Mouse (Mus musculus) heart, embryonic 15.5 days (tissue): ENCODE results near the gene Zfp449. TPM values are rescaled to one million over a fixed set of nuclear protein-coding genes. Genes with fewer than 3 reads are reported as not detected.

Source experiments
- ATAC-seq: fragments of 200-750 bp; cut with Nextera tagmentation; replicated peaks from 2 replicates; pipeline ENCODE4 v1.8.0; 2017; ENCODE audit warnings: low read depth, moderate TSS enrichment; ENCODE audit not compliant: insufficient number of reproducible peaks, insufficient read depth, low FRiP score
- H3K27ac ChIP-seq: fragments of 300-500 bp; sonication (generic); 2 replicates; pipeline ENCODE4 v1.5.1; 2015; ENCODE audit warnings: mild to moderate bottlenecking, inconsistent platforms
- H3K27me3 ChIP-seq: fragments of 300-500 bp; sonication (generic); 2 replicates; pipeline ENCODE4 v1.6.1; 2015; ENCODE audit warnings: inconsistent platforms
- H3K36me3 ChIP-seq: fragments of 300-500 bp; sonication (generic); 2 replicates; pipeline ENCODE4 v1.6.1; 2015; ENCODE audit warnings: mild to moderate bottlenecking, inconsistent platforms
- H3K4me1 ChIP-seq: fragments of 300-500 bp; sonication (generic); replicated peaks from 2 replicates; pipeline ENCODE4 v1.6.1; 2015; ENCODE audit warnings: inconsistent platforms
- H3K4me2 ChIP-seq: fragments of 300-500 bp; sonication (generic); 2 replicates; pipeline ENCODE4 v1.6.1; 2015; ENCODE audit warnings: inconsistent platforms, mild to moderate bottlenecking, moderate library complexity
- H3K4me3 ChIP-seq: fragments of 300-500 bp; sonication (generic); 2 replicates; pipeline ENCODE4 v1.5.1; 2015; ENCODE audit warnings: mild to moderate bottlenecking, inconsistent platforms
- H3K9ac ChIP-seq: fragments of 300-500 bp; sonication (generic); 2 replicates; pipeline ENCODE4 v1.6.1; 2015; ENCODE audit warnings: mild to moderate bottlenecking, inconsistent platforms
- H3K9me3 ChIP-seq: fragments of 300-500 bp; sonication (generic); replicated peaks from 2 replicates; pipeline ENCODE4 v1.6.1; 2016; ENCODE audit warnings: inconsistent platforms
- WGBS: fragments of 180-500 bp; shearing (Covaris S2); methylation state at CpG from one replicate; pipeline ENCODE4 v1.1.7; 2015; ENCODE audit warnings: mixed read lengths; 5-methylcytosine and 5-hydroxymethylcytosine counted together
- polyA plus RNA-seq: library from polyadenylated mRNA; unstranded; fragments of >200 nt; fragmentation: Nextera tagmentation; extraction: Ambion mirVana; gene quantifications from 2 replicates; pipeline ENCODE4 v1.2.1, GENCODE M21; 2015

The Zfp449 gene
- polyA plus RNA-seq, 1 experiment from 2014 or later: 6.3 TPM

DNA sequence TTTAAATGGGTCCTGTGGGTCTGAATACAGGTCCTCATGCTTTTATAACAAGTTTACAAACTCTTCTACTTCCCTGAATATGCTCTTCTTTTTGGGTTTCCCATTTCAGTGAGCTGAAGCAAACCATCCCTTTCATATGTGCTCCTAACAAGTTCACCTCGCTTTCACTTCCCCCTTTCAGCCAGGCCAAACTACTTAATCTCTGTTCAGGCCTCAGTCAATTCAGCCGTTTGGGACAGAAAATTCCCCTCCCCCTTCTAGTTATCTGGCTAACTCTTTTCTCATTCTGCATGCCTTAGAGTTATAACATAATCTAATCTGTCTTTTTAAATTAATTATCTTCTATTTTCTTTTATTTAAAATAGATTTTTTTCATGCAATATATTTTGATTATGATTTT, 58.4 kb downstream of the Zfp449 start:
- H3K4me3 ChIP-seq: no peak overlapping the region
- no peak overlapping the region for H3K9ac ChIP-seq
- H3K27me3 ChIP-seq: no peaks in the 10 kb centered on the region
- H3K4me2 ChIP-seq: no peak overlapping the region
- no peak overlapping the region for H3K27ac ChIP-seq
- H3K4me1 ChIP-seq: no peaks in the 10 kb centered on the region
- no peaks in the 10 kb centered on the region for H3K9me3 ChIP-seq
- WGBS: 19% methylated on average over 2 of the region's 2 CpGs
- H3K36me3 ChIP-seq: no peaks in the 10 kb centered on the region
- ATAC-seq: no peak

DNA sequence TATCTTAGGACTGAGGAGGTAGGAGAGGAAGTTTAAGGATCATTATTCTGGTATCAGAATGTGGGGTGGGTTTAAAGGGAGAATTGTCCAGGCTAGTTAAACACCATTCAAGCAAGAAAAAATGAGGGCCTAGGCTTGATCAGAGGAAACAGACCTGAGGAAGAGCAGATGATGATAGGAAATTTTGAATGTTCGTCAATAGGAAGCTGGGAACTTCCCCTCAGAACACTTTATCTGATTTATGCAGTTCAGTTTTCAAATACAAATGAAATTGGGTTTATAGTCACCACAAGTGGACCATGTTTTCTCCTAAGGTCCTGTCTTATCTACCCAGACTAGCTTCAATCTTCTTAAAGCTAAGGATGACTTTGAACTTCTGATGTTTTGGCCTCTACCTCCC, 59.3 kb downstream of the Zfp449 start:
- Histone ChIP-seq H3K9me3 (no peaks in the 10 kb centered on the region), H3K4me3 (no peak overlapping the region), H3K27ac (no peak overlapping the region), H3K36me3 (no peaks in the 10 kb centered on the region), H3K9ac (no peak overlapping the region), H3K4me2 (no peak overlapping the region), H3K4me1 (no peaks in the 10 kb centered on the region), H3K27me3 (no peaks in the 10 kb centered on the region)
- 30% methylated on average over 1 of the region's 1 CpGs for WGBS
- ATAC-seq: no peak

GRCm38 (mm10) chrX:56406128-56406527, 59.9 kb downstream of the Zfp449 start:
- no peaks in the 10 kb centered on the region for H3K36me3 ChIP-seq
- no peak overlapping the region for H3K9ac ChIP-seq
- no peak overlapping the region for H3K4me2 ChIP-seq
- H3K27ac ChIP-seq: no peak overlapping the region
- no peak overlapping the region for H3K4me3 ChIP-seq
- H3K27me3 ChIP-seq: no peaks in the 10 kb centered on the region
- ATAC-seq: no peak
- no peaks in the 10 kb centered on the region for H3K9me3 ChIP-seq
- no peaks in the 10 kb centered on the region for H3K4me1 ChIP-seq
- WGBS: 63% methylated on average over 5 of the region's 5 CpGs

Other genes starting within 250 kb of the Zfp449 start
- 3.0 and 3.5 TPM in 2 replicates for gene 3830403N18Rik, start 209.8 kb upstream of the Zfp449 start, polyA plus RNA-seq
- not detected in 2 replicates for gene Gm773, start 133.5 kb upstream of the Zfp449 start, polyA plus RNA-seq
- gene Smim10l2a, start 28.2 kb downstream of the Zfp449 start, polyA plus RNA-seq: 1.5 and 2.8 TPM in 2 replicates
- 2.1 and 2.9 TPM in 2 replicates for gene Gm2174, start 101.6 kb downstream of the Zfp449 start, polyA plus RNA-seq
- 16.2 and 17.2 TPM in 2 replicates for gene Ints6l, start 108.5 kb downstream of the Zfp449 start, polyA plus RNA-seq
- gene Gm10477, start 178.3 kb downstream of the Zfp449 start, polyA plus RNA-seq: not detected in 2 replicates
- gene Gm648, start 203.2 kb downstream of the Zfp449 start, polyA plus RNA-seq: 0.18 TPM in 1 of 2 replicates, not detected in the other